In the genomic region with DNA sequence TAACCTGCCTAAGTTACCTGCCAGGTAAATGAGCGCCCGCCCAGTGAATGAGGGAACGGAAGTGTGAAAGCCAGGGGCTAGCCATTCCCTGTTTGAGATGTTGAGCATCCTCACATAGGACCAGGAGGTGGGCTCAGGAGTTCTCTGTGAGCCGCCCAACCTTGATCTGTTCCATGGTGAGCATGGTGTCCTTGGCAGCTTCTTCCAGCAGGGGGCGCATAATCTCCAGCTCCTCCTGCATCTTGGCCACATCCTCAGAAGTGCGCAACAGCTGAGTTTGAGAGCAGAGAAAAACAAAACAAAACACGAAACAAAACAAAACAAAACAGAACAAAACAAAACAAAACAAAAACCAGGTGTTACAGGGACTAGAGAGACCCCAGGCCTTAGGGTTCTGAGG, we compare ENCODE assay signal across 8 mouse cellular contexts. TPM values are rescaled to one million over a fixed set of nuclear protein-coding genes. Genes with fewer than 3 reads are reported as not detected.
A peak's percentile ranks its signal among the peaks of the same experiment; 100 is the strongest.
DNase-seq lines count a peak whose midpoint lies in the region; ATAC-seq and TF ChIP-seq lines count a peak whose summit lies in the region.
"Had no signal": no experiment of that assay in that cellular context is flagged by ENCODE, and none has a peak within 500 bp of the region (broad histone marks: within the 10 kb centered on the region; RNA-seq: fewer than 3 reads in every experiment).

No protein-coding gene starts in this region.

- 20% methylated on average over 7 of the region's 7 CpGs for WGBS in heart, postnatal 0 days
- WGBS in small intestine, adult 2 months, result 30% methylated on average over 7 of the region's 7 CpGs

- no peak for TF ChIP-seq POLR2A in small intestine, adult 2 months (IDR thresholded peaks at IDR 0.05; ENCODE audit: low read depth, low read length)

- H3K4me2 ChIP-seq in heart, postnatal 0 days (ENCODE audit: low read depth, low read length), result no peak overlapping the region
- H3K4me2 ChIP-seq: limb, embryonic 15.5 days had no signal

- peak; percentile 81 for DNase-seq in ES-CJ7 (ENCODE audit: low read depth, low spot score)
- DNase-seq in adrenal gland, adult (ENCODE audit: inconsistent age in 2 of 2, low spot score in 1 of 2), result peak; percentile 74 to 92
- DNase-seq in heart, postnatal 0 days (ENCODE audit: low spot score), result peak; percentile 34
- peak; percentile 75 to 94 for DNase-seq in layer of hippocampus, postnatal 25 days (ENCODE audit: extremely low spot score in 1 of 2, low spot score in 1 of 2)

- no peak overlapping the region for H3K4me3 ChIP-seq in heart, postnatal 0 days (ENCODE audit: low read depth, low read length)
- no peak overlapping the region for H3K4me3 ChIP-seq in small intestine, adult 2 months (ENCODE audit: low read depth, low read length)
- H3K4me3 ChIP-seq: limb, embryonic 15.5 days had no signal

- H3K27me3 ChIP-seq in heart, postnatal 0 days (ENCODE audit: control insufficient read depth, insufficient read depth, low read length), result no peaks in the 10 kb centered on the region
- no peaks in the 10 kb centered on the region for H3K27me3 ChIP-seq in small intestine, adult 2 months (ENCODE audit: control insufficient read depth, insufficient read depth, low read length)
- H3K27me3 ChIP-seq: limb, embryonic 15.5 days had no signal

- H3K36me3 ChIP-seq in heart, postnatal 0 days (replicated peaks; ENCODE audit: control insufficient read depth, insufficient read depth, low read length), result no peaks in the 10 kb centered on the region
- no peaks in the 10 kb centered on the region for H3K36me3 ChIP-seq in small intestine, adult 2 months (ENCODE audit: control insufficient read depth, insufficient read depth, low read length)
- H3K36me3 ChIP-seq: limb, embryonic 15.5 days had no signal

- H3K27ac ChIP-seq in heart, postnatal 0 days (ENCODE audit: low read depth), result no peak overlapping the region
- no peak overlapping the region for H3K27ac ChIP-seq in small intestine, adult 2 months (ENCODE audit: insufficient read depth, low read depth, low read length)
- H3K27ac ChIP-seq: limb, embryonic 15.5 days had no signal

- H3K9ac ChIP-seq in heart, postnatal 0 days (replicated peaks; ENCODE audit: low read depth, low read length), result no peak overlapping the region
- H3K9ac ChIP-seq: limb, embryonic 15.5 days had no signal

- TF ChIP-seq EP300 in heart, postnatal 0 days (IDR thresholded peaks at IDR 0.05; ENCODE audit: low read depth), result no peak

- ATAC-seq in common myeloid progenitor, adult 5-6 weeks (replicated peaks; ENCODE audit: low read depth, poor library complexity, severe bottlenecking), result peak; percentile 75
- peak; percentile 64; the same call in 1 of the 2 replicates for ATAC-seq in heart, postnatal 0 days (ENCODE audit: insufficient read depth, low read depth)
- peak; percentile 88 for ATAC-seq in megakaryocyte, adult 5-6 weeks (ENCODE audit: poor library complexity, severe bottlenecking)

- H3K9me3 ChIP-seq in heart, postnatal 0 days (replicated peaks; ENCODE audit: control insufficient read depth, low read length), result no peaks in the 10 kb centered on the region
- H3K9me3 ChIP-seq: limb, embryonic 15.5 days had no signal

- no peaks in the 10 kb centered on the region for H3K4me1 ChIP-seq in heart, postnatal 0 days (ENCODE audit: control insufficient read depth, insufficient read depth)
- H3K4me1 ChIP-seq in small intestine, adult 2 months (ENCODE audit: control insufficient read depth, insufficient read depth, insufficient read length, low read length), result no peaks in the 10 kb centered on the region

- TF ChIP-seq CTCF in heart, postnatal 0 days (IDR thresholded peaks at IDR 0.05; ENCODE audit: low read depth), result peak; percentile 94
- TF ChIP-seq CTCF in small intestine, adult 2 months (IDR thresholded peaks at IDR 0.05; ENCODE audit: extremely low read depth, insufficient read length, insufficient replicate concordance, low read depth, low read length), result peak; percentile 87; the same call in 1 of the 2 replicates

RNA-seq across cellular contexts. Expression of gene Bap1, which starts 20.9 kb away (rescaled TPM):
- total RNA-seq in common myeloid progenitor, adult 5-6 weeks (2017), result 39.8 and 64.6 TPM in 2 replicates
- total RNA-seq in heart, postnatal 0 days (2014; rRNA removed; ENCODE audit: low replicate concordance), result 51.1 and 64.0 TPM in 2 replicates
- 34.2 and 38.6 TPM in 2 replicates for polyA plus RNA-seq in heart, postnatal 0 days (2015; fragmentation: Nextera tagmentation; extraction: Ambion mirVana)
- total RNA-seq in layer of hippocampus, postnatal 25 days (2021), result 100 to 1,000 TPM; 127 to 131 TPM
- total RNA-seq in megakaryocyte, adult 5-6 weeks (2015), result 14.0 and 15.6 TPM in 2 replicates
- total RNA-seq in megakaryocyte, adult 5-6 weeks (2017), result 30.4 and 31.8 TPM in 2 replicates
- polyA plus RNA-seq in small intestine, adult 2 months (2012; rRNA removed), result 16.7 and 30.0 TPM in 2 replicates

RNA-seq across cellular contexts. Expression of gene Phf7, which starts 21.0 kb away (rescaled TPM):
- total RNA-seq in common myeloid progenitor, adult 5-6 weeks (2017), result 15.6 and 16.7 TPM in 2 replicates
- 2.1 and 7.4 TPM in 2 replicates for total RNA-seq in heart, postnatal 0 days (2014; rRNA removed; ENCODE audit: low replicate concordance)
- polyA plus RNA-seq in heart, postnatal 0 days (2015; fragmentation: Nextera tagmentation; extraction: Ambion mirVana), result 11.7 and 12.5 TPM in 2 replicates
- 1 to 10 TPM; 3.6 to 4.1 TPM for total RNA-seq in layer of hippocampus, postnatal 25 days (2021)
- 12.5 and 14.3 TPM in 2 replicates for total RNA-seq in megakaryocyte, adult 5-6 weeks (2015)
- 9.8 and 13.4 TPM in 2 replicates for total RNA-seq in megakaryocyte, adult 5-6 weeks (2017)
- 1.3 and 2.3 TPM in 2 replicates for polyA plus RNA-seq in small intestine, adult 2 months (2012; rRNA removed)

RNA-seq across cellular contexts. Expression of gene Dnah1, which starts 51.5 kb away (rescaled TPM):
- 0.10 and 0.23 TPM in 2 replicates for total RNA-seq in common myeloid progenitor, adult 5-6 weeks (2017)
- total RNA-seq in heart, postnatal 0 days (2014; rRNA removed; ENCODE audit: low replicate concordance), result 0.08 TPM in 1 of 2 replicates, not detected in the other
- 0.10 and 0.15 TPM in 2 replicates for polyA plus RNA-seq in heart, postnatal 0 days (2015; fragmentation: Nextera tagmentation; extraction: Ambion mirVana)
- total RNA-seq in layer of hippocampus, postnatal 25 days (2021), result 1 to 10 TPM; 4.4 TPM
- total RNA-seq in megakaryocyte, adult 5-6 weeks (2015), result 0.05 TPM in 1 of 2 replicates, not detected in the other
- total RNA-seq in megakaryocyte, adult 5-6 weeks (2017), result under 0.01 TPM in 1 of 2 replicates, not detected in the other
- polyA plus RNA-seq in small intestine, adult 2 months (2012; rRNA removed), result 0.08 TPM in 2 replicates

RNA-seq across cellular contexts. Expression of gene Sema3g, which starts 54.5 kb away (rescaled TPM):
- not detected in 2 replicates for total RNA-seq in common myeloid progenitor, adult 5-6 weeks (2017)
- total RNA-seq in heart, postnatal 0 days (2014; rRNA removed; ENCODE audit: low replicate concordance), result 4.4 and 12.7 TPM in 2 replicates
- polyA plus RNA-seq in heart, postnatal 0 days (2015; fragmentation: Nextera tagmentation; extraction: Ambion mirVana), result 0.75 and 0.90 TPM in 2 replicates
- 1 to 10 TPM; 4.4 to 5.0 TPM for total RNA-seq in layer of hippocampus, postnatal 25 days (2021)
- total RNA-seq in megakaryocyte, adult 5-6 weeks (2015), result not detected in 2 replicates
- total RNA-seq in megakaryocyte, adult 5-6 weeks (2017), result not detected in 2 replicates
- 1.5 and 2.1 TPM in 2 replicates for polyA plus RNA-seq in small intestine, adult 2 months (2012; rRNA removed)

RNA-seq across cellular contexts. Expression of gene Nisch, which starts 55.4 kb away (rescaled TPM):
- total RNA-seq in common myeloid progenitor, adult 5-6 weeks (2017), result 82.3 and 114 TPM in 2 replicates
- 292 and 338 TPM in 2 replicates for total RNA-seq in heart, postnatal 0 days (2014; rRNA removed; ENCODE audit: low replicate concordance)
- 162 and 171 TPM in 2 replicates for polyA plus RNA-seq in heart, postnatal 0 days (2015; fragmentation: Nextera tagmentation; extraction: Ambion mirVana)
- total RNA-seq in layer of hippocampus, postnatal 25 days (2021), result 100 to 1,000 TPM; 431 to 467 TPM
- 74.8 and 95.0 TPM in 2 replicates for total RNA-seq in megakaryocyte, adult 5-6 weeks (2015)
- total RNA-seq in megakaryocyte, adult 5-6 weeks (2017), result 65.6 and 79.0 TPM in 2 replicates
- polyA plus RNA-seq in small intestine, adult 2 months (2012; rRNA removed), result 120 and 157 TPM in 2 replicates

Comparison
In these comparisons a context has a peak if more than half of its experiments do, and no peak if none do; other contexts are left out.
1. DNase-seq: peak in every context shown above with its lines; median percentile 84 in layer of hippocampus, postnatal 25 days; 83 in adrenal gland, adult; 81 in ES-CJ7; 34 in heart, postnatal 0 days.